Comparison of ENCODE assay signal across 8 mouse cellular contexts in the genomic region with DNA sequence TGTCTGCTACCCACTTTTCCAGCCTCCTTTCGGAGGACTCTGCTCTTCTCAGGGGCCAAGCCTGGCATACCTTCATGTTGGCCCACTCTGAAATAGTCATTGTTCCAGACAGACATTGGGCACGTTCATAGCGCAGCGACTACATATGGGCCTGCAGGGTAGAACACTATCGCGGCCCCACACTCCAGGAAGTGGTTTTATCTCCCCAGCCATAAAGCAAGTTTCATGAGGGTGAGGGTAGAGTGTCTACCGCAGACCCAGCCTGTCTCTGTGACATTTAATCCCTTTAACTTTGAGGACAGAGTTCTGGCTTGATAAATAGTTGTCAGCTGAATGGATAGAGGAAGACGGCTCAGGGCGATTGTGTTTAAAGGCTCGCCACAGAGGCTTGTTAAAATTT.
DNase-seq lines count a peak whose midpoint lies in the region; ATAC-seq lines count a peak whose summit lies in the region.
"Had no signal": no experiment of that assay in that cellular context is flagged by ENCODE, and none has a peak within 500 bp of the region (broad histone marks: within the 10 kb centered on the region; RNA-seq: fewer than 3 reads in every experiment).

No protein-coding gene starts in this region.

- H3K9me3 ChIP-seq in megakaryocyte, embryonic 14.5 days: no peaks in the 10 kb centered on the region
- H3K9me3 ChIP-seq: lung, embryonic 15.5 days had no signal

- H3K27me3 ChIP-seq in megakaryocyte, embryonic 14.5 days (replicated peaks): no peaks in the 10 kb centered on the region
- H3K27me3 ChIP-seq: lung, embryonic 15.5 days had no signal

- DNase-seq in spleen, postnatal 10 days (ENCODE audit: low spot score in 2 of 2): peak; percentile 14 to 45
- DNase-seq in spleen, adult 18-20 months: no peak
- no peak for DNase-seq in left cerebral cortex, adult 18-20 months (ENCODE audit: low spot score in 2 of 2)
- no peak for DNase-seq in right cerebral cortex, adult 2 months (ENCODE audit: low spot score in 2 of 2)
- no peak for DNase-seq in cerebellum, adult 8-10 months

- ATAC-seq in erythroblast, adult 5-6 weeks (replicated peaks; ENCODE audit: low FRiP score, poor library complexity, severe bottlenecking): peak; percentile 91

- peaks cover 75% of the 10 kb centered on the region for H3K4me1 ChIP-seq in megakaryocyte, embryonic 14.5 days
- H3K4me1 ChIP-seq: lung, embryonic 15.5 days had no signal

- peak overlapping the region; percentile 79 for H3K4me3 ChIP-seq in megakaryocyte, embryonic 14.5 days (replicated peaks)
- H3K4me3 ChIP-seq: lung, embryonic 15.5 days had no signal

- H3K36me3 ChIP-seq in megakaryocyte, embryonic 14.5 days (replicated peaks; ENCODE audit: low read length): no peaks in the 10 kb centered on the region
- H3K36me3 ChIP-seq: lung, embryonic 15.5 days had no signal

Comparison
In these comparisons a context has a peak if more than half of its experiments do, and no peak if none do; other contexts are left out.
1. DNase-seq: peak in spleen, postnatal 10 days (2 of 2); none in spleen, adult 18-20 months (0 of 2), left cerebral cortex, adult 18-20 months (0 of 2), right cerebral cortex, adult 2 months (0 of 2) and cerebellum, adult 8-10 months (single experiment).